Mouse (Mus musculus): Measurements from ENCODE around the gene Brs3. TPM values are rescaled to one million over a fixed set of nuclear protein-coding genes. Genes with fewer than 3 reads are reported as not detected.

Gene Brs3
- not detected for total RNA-seq (2021)

- intact Hi-C loops (cut with DNase I): no loop called here
- DNase-seq: no peak
These were observed at the start of gene Brs3 for GRCm38 (mm10) chrX:57042774-57043173. Brs3 (plus strand) TSS chrX:57043074.

- DNase-seq: no peak
- intact Hi-C loops (cut with DNase I): no loop called here
These were observed 30.0 kb upstream of the Brs3 start for GRCm38 (mm10) chrX:57012891-57013290.

- intact Hi-C loops (cut with DNase I): no loop called here
- no peak for DNase-seq
These were observed 995 bp downstream of the Brs3 start for GRCm38 (mm10) chrX:57043869-57044268.

GRCm38 (mm10) chrX:57052848-57053173 is 9.9 kb downstream of the Brs3 start:
- intact Hi-C loops (cut with DNase I): loop anchor here (5.0 to 10.0 kb wide), 2 partner anchors 318 to 456 kb away; partner anchors contain the start of genes Fhl1 and Mmgt1

GRCm38 (mm10) chrX:57053174-57053992 is 10.5 kb downstream of the Brs3 start, which contains the start of gene Htatsf1:
Htatsf1 (plus strand) TSS chrX:57053583.
- intact Hi-C loops (cut with DNase I): loop anchor here (5.0 to 10.0 kb wide), 2 partner anchors 319 to 456 kb away; partner anchors contain the start of genes Fhl1 and Mmgt1
- DNase-seq: peak; percentile 79 to 91

More at GRCm38 (mm10) chrX:57052848-57053173, 9.9 kb downstream of the Brs3 start:
- DNase-seq: no peak

GRCm38 (mm10) chrX:57053993-57054385 is 11.1 kb downstream of the Brs3 start:
- DNase-seq: no peak
- intact Hi-C loops (cut with DNase I): loop anchor here (5.0 to 10.0 kb wide), 2 partner anchors 319 to 457 kb away; partner anchors contain the start of genes Fhl1 and Mmgt1

- intact Hi-C loops (cut with DNase I): no loop called here
- no peak for DNase-seq
These were observed 38.6 kb downstream of the Brs3 start for GRCm38 (mm10) chrX:57081496-57081895.

GRCm38 (mm10) chrX:57087806-57088205 is 44.9 kb downstream of the Brs3 start, which contains the start of gene Vgll1:
Vgll1 (plus strand) TSS chrX:57088106.
- intact Hi-C loops (cut with DNase I): no loop called here

More at GRCm38 (mm10) chrX:57087806-57088205, 44.9 kb downstream of the Brs3 start, which contains the start of gene Vgll1:
- no peak for DNase-seq

Other genes with a start within 250 kb of the Brs3 start
- gene Map7d3, start 220.7 kb upstream of the Brs3 start, total RNA-seq (2021): under 1 TPM; 0.41 to 0.67 TPM
- gene Adgrg4, start 172.9 kb upstream of the Brs3 start, total RNA-seq (2021): not detected
- gene Htatsf1, start 10.5 kb downstream of the Brs3 start, total RNA-seq (2021): 10 to 100 TPM; 52.2 to 62.7 TPM
- not detected for gene Vgll1, start 45.0 kb downstream of the Brs3 start, total RNA-seq (2021)
- not detected for gene Cd40lg, start 169.1 kb downstream of the Brs3 start, total RNA-seq (2021)